Mouse (Mus musculus): Measurements from ENCODE around the gene Clk1. TPM values are rescaled to one million over a fixed set of nuclear protein-coding genes. Genes with fewer than 3 reads are reported as not detected.

The Clk1 gene
- total RNA-seq (2021) = 100 to 1,000 TPM; 144 to 166 TPM
- long read RNA-seq, full-length matches to known transcripts = 37 of 44 reads
- long read RNA-seq, partial matches to known transcripts = 6 of 44 reads
- long read RNA-seq, other reads (novel, unspliced or antisense) = 1 of 44 reads

- DNase-seq (ENCODE audit: low spot score in 2 of 2) = peak; percentile 94 to 97
Observed at GRCm38 (mm10) chr1:58423371-58424248, at the start of gene Clk1. Clk1 (minus strand) TSS chr1:58424066.

- no peak for DNase-seq (ENCODE audit: low spot score in 2 of 2)
Observed at GRCm38 (mm10) chr1:58465561-58465960, 41.7 kb upstream of the Clk1 start.

GRCm38 (mm10) chr1:58465042-58465441 lies 41.2 kb upstream of the Clk1 start:
- DNase-seq (ENCODE audit: low spot score in 2 of 2) = peak in 1 of 2 experiments; percentile 62

GRCm38 (mm10) chr1:58463935-58464334 lies 40.1 kb upstream of the Clk1 start:
- no peak for DNase-seq (ENCODE audit: low spot score in 2 of 2)

GRCm38 (mm10) chr1:58460566-58460965 lies 36.7 kb upstream of the Clk1 start:
- no peak for DNase-seq (ENCODE audit: low spot score in 2 of 2)

GRCm38 (mm10) chr1:58458867-58459266 lies 35.0 kb upstream of the Clk1 start:
- no peak for DNase-seq (ENCODE audit: low spot score in 2 of 2)

- no peak for DNase-seq (ENCODE audit: low spot score in 2 of 2)
Observed at GRCm38 (mm10) chr1:58458175-58458574, 34.3 kb upstream of the Clk1 start.

- no peak for DNase-seq (ENCODE audit: low spot score in 2 of 2)
Observed at GRCm38 (mm10) chr1:58454316-58454715, 30.4 kb upstream of the Clk1 start.

GRCm38 (mm10) chr1:58448396-58448795 lies 24.5 kb upstream of the Clk1 start:
- DNase-seq (ENCODE audit: low spot score in 2 of 2) = no peak

- DNase-seq (ENCODE audit: low spot score in 2 of 2) = no peak
Observed at GRCm38 (mm10) chr1:58447766-58448165, 23.9 kb upstream of the Clk1 start.

- no peak for DNase-seq (ENCODE audit: low spot score in 2 of 2)
Observed at GRCm38 (mm10) chr1:58445861-58446260, 22.0 kb upstream of the Clk1 start.

GRCm38 (mm10) chr1:58445143-58445722 lies 21.4 kb upstream of the Clk1 start, which contains the start of the genes Nif3l1 and Ppil3:
Nif3l1 (plus strand) TSS chr1:58445151.
Ppil3 (minus strand) TSS chr1:58445486.
- DNase-seq (ENCODE audit: low spot score in 2 of 2) = peak; percentile 92 to 94

- DNase-seq (ENCODE audit: low spot score in 2 of 2) = no peak
Observed at GRCm38 (mm10) chr1:58444691-58445090, 20.8 kb upstream of the Clk1 start.

- no peak for DNase-seq (ENCODE audit: low spot score in 2 of 2)
Observed at GRCm38 (mm10) chr1:58424551-58424950, 685 bp upstream of the Clk1 start.

GRCm38 (mm10) chr1:58422879-58423278 lies 987 bp downstream of the Clk1 start:
- no peak for DNase-seq (ENCODE audit: low spot score in 2 of 2)

GRCm38 (mm10) chr1:58420961-58421360 lies 2.9 kb downstream of the Clk1 start:
- DNase-seq (ENCODE audit: low spot score in 2 of 2) = no peak

- DNase-seq (ENCODE audit: low spot score in 2 of 2) = no peak
Observed at GRCm38 (mm10) chr1:58420032-58420431, 3.8 kb downstream of the Clk1 start.

- DNase-seq (ENCODE audit: low spot score in 2 of 2) = no peak
Observed at GRCm38 (mm10) chr1:58416048-58416447, 7.8 kb downstream of the Clk1 start.

- no peak for DNase-seq (ENCODE audit: low spot score in 2 of 2)
Observed at GRCm38 (mm10) chr1:58415442-58415841, 8.4 kb downstream of the Clk1 start.

- no peak for DNase-seq (ENCODE audit: low spot score in 2 of 2)
Observed at GRCm38 (mm10) chr1:58410776-58411175, 13.1 kb downstream of the Clk1 start.

GRCm38 (mm10) chr1:58410198-58410588 lies 13.7 kb downstream of the Clk1 start:
- no peak for DNase-seq (ENCODE audit: low spot score in 2 of 2)

- no peak for DNase-seq (ENCODE audit: low spot score in 2 of 2)
Observed at GRCm38 (mm10) chr1:58409553-58410197, 14.2 kb downstream of the Clk1 start.

All from layer of hippocampus, adult 18-20 months (tissue).